Mouse (Mus musculus): Measurements from ENCODE around the gene Sergef.

DNA sequence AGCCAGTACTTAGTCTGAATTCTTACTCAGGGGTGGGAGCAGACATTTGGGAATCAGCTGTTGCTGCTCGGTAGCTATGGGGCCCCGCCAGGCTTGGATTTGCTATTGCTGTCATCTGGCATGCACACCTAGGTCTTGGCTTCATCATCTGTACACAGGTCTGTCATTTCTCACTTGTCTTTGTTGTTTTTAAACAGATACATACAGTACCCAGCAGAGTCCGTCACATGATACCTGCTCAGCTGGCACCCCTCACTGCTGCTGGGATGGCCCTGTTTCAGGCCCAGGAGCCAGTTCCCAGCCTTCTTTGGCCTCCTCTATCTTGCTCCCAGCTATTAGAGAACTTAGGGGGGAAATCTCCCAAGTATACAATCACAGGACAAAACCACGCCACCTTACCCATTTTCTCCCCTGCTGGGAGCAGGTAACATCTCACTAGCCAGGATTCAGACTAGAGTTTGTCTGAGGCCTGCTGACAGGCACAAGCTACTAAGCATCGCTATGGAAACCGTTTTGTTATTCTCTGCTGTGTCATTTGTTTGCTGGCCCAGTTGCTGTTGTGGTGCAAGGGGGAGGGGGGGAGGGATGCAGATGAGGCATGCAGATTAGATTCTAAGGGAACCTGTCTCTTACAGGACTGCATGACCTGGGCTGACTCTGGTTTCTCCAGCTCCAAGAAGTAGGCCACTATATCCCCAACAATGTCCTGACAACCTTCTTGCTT, 190.5 kb downstream of the Sergef start:
- TF ChIP-seq POLR2A (IDR thresholded peaks at IDR 0.05; ENCODE audit: borderline replicate concordance, low read depth, low read length), result no peak
- TF ChIP-seq CTCF (IDR thresholded peaks at IDR 0.05; ENCODE audit: low read depth, low read length), result no peak
